Mouse (Mus musculus): Measurements from ENCODE around the gene Serpinb2.

- no peak for TF ChIP-seq CTCF (IDR thresholded peaks at IDR 0.05; ENCODE audit: low read depth)
- no peak for TF ChIP-seq EP300 (IDR thresholded peaks at IDR 0.05; ENCODE audit: low read depth)
Observed at GRCm38 (mm10) chr1:107533736-107534135, 22.5 kb downstream of the Serpinb2 start.

All from liver, postnatal 0 days (tissue).